Mouse (Mus musculus): Measurements from ENCODE around the gene Tomm20. TPM values are rescaled to one million over a fixed set of nuclear protein-coding genes. Genes with fewer than 3 reads are reported as not detected.
A peak's percentile ranks its signal among the peaks of the same experiment; 100 is the strongest.

The Tomm20 gene
- 1,855 and 2,572 TPM in 2 replicates for polyA plus RNA-seq (2012)

GRCm38 (mm10) chr8:126945730-126946163, at the start of gene Tomm20:
Gene Tomm20 (minus strand): TSS chr8:126945844.
- TF ChIP-seq GATA1 (IDR thresholded peaks at IDR 0.05; ENCODE audit: low read length) = no peak

- TF ChIP-seq GATA1 (IDR thresholded peaks at IDR 0.05; ENCODE audit: low read length) = no peak
Observed at GRCm38 (mm10) chr8:126994506-126994905, 48.9 kb upstream of the Tomm20 start.

GRCm38 (mm10) chr8:126989363-126990153, 43.9 kb upstream of the Tomm20 start:
- no peak for TF ChIP-seq GATA1 (IDR thresholded peaks at IDR 0.05; ENCODE audit: low read length)

GRCm38 (mm10) chr8:126988346-126989006, 42.8 kb upstream of the Tomm20 start:
- TF ChIP-seq GATA1 (IDR thresholded peaks at IDR 0.05; ENCODE audit: low read length) = no peak

GRCm38 (mm10) chr8:126986495-126986894, 40.9 kb upstream of the Tomm20 start:
- TF ChIP-seq GATA1 (IDR thresholded peaks at IDR 0.05; ENCODE audit: low read length) = no peak

- no peak for TF ChIP-seq GATA1 (IDR thresholded peaks at IDR 0.05; ENCODE audit: low read length)
Observed at GRCm38 (mm10) chr8:126980046-126980445, 34.4 kb upstream of the Tomm20 start.

- TF ChIP-seq GATA1 (IDR thresholded peaks at IDR 0.05; ENCODE audit: low read length) = no peak
Observed at GRCm38 (mm10) chr8:126979091-126979920, 33.7 kb upstream of the Tomm20 start.

GRCm38 (mm10) chr8:126978028-126978427, 32.4 kb upstream of the Tomm20 start:
- TF ChIP-seq GATA1 (IDR thresholded peaks at IDR 0.05; ENCODE audit: low read length) = no peak

- no peak for TF ChIP-seq GATA1 (IDR thresholded peaks at IDR 0.05; ENCODE audit: low read length)
Observed at GRCm38 (mm10) chr8:126976608-126977348, 31.1 kb upstream of the Tomm20 start.

GRCm38 (mm10) chr8:126975706-126976105, 30.1 kb upstream of the Tomm20 start:
- no peak for TF ChIP-seq GATA1 (IDR thresholded peaks at IDR 0.05; ENCODE audit: low read length)

GRCm38 (mm10) chr8:126974511-126974910, 28.9 kb upstream of the Tomm20 start:
- no peak for TF ChIP-seq GATA1 (IDR thresholded peaks at IDR 0.05; ENCODE audit: low read length)

- TF ChIP-seq GATA1 (IDR thresholded peaks at IDR 0.05; ENCODE audit: low read length) = peak; percentile 56
Observed at GRCm38 (mm10) chr8:126973686-126974265, 28.1 kb upstream of the Tomm20 start.

- no peak for TF ChIP-seq GATA1 (IDR thresholded peaks at IDR 0.05; ENCODE audit: low read length)
Observed at GRCm38 (mm10) chr8:126972649-126973048, 27.0 kb upstream of the Tomm20 start.

GRCm38 (mm10) chr8:126972102-126972501, 26.5 kb upstream of the Tomm20 start:
- no peak for TF ChIP-seq GATA1 (IDR thresholded peaks at IDR 0.05; ENCODE audit: low read length)

- no peak for TF ChIP-seq GATA1 (IDR thresholded peaks at IDR 0.05; ENCODE audit: low read length)
Observed at GRCm38 (mm10) chr8:126971314-126971664, 25.6 kb upstream of the Tomm20 start.

All from G1E-ER4 (cell line).